Mouse (Mus musculus) liver, adult (tissue): ENCODE measurements around the gene Prl2c5.
"Not testable (repeated sequence)": the region's sequence is repeated elsewhere in the genome, so short reads cannot be mapped to it uniquely, and the experiment has no call there.

ENCODE experiments used
- GATA4 ChIP-seq: IDR thresholded peaks from 2 replicates; pipeline ENCODE4 v1.6.1; 2014; ENCODE audit warnings: mild to moderate bottlenecking, low read length; ENCODE audit not compliant: insufficient replicate concordance

Prl2c5 gene

DNA sequence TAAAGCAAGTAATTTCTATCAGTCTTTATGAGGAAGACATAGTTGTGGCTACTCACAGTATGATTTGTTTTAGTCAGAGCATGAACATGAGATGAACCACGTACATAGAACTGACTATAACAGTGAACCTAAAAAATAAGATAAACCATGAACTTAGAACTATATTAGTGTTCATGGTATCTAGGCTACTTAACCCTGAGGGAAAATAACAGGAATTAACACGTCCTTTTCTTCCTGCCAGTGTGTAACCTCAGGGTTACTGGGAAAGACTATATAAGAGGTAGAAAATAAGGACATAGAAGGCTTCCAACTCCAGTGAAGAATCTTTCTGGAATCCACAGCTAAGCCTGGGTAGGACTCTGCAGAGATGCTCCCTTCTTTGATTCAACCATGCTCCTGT is at the start of gene Prl2c5:
Gene Prl2c5 (plus strand): TSS at position 301 of the 400 bp plus-strand sequence.
- TF ChIP-seq GATA4: not testable (repeated sequence)
